Mouse (Mus musculus) frontal cortex, postnatal 36 days (tissue): ENCODE results near the gene Btd.
"Not testable (repeated sequence)": the region's sequence is repeated elsewhere in the genome, so short reads cannot be mapped to it uniquely, and the experiment has no call there.

Source experiments
- DNase-seq, 2 experiments: peaks; one replicate each; pipeline ENCODE4 v3.0.0; 2022; ENCODE audit warnings: low spot score in 2 of 2

Btd gene

GRCm38 (mm10) chr14:31640890-31641505 is at the start of gene Btd, which contains the start of gene Hacl1:
TSS of gene Btd (plus strand) at chr14:31641028.
TSS of gene Hacl1 (minus strand) at chr14:31641286.
- peak; percentile 86 to 89 for DNase-seq

- DNase-seq = no peak
Observed at GRCm38 (mm10) chr14:31591243-31591642, 49.6 kb upstream of the Btd start, which contains the start of gene Colq. TSS of gene Colq (minus strand) at chr14:31591343.

- no peak for DNase-seq
Observed at GRCm38 (mm10) chr14:31593036-31593435, 47.8 kb upstream of the Btd start.

GRCm38 (mm10) chr14:31594693-31595092 is 46.1 kb upstream of the Btd start:
- DNase-seq = no peak

GRCm38 (mm10) chr14:31596408-31596807 is 44.4 kb upstream of the Btd start:
- no peak for DNase-seq

- no peak for DNase-seq
Observed at GRCm38 (mm10) chr14:31597446-31597845, 43.4 kb upstream of the Btd start.

GRCm38 (mm10) chr14:31601908-31602615 is 38.8 kb upstream of the Btd start:
- no peak for DNase-seq

- DNase-seq = not testable (repeated sequence)
Observed at GRCm38 (mm10) chr14:31602616-31602979, 38.2 kb upstream of the Btd start.

DNA sequence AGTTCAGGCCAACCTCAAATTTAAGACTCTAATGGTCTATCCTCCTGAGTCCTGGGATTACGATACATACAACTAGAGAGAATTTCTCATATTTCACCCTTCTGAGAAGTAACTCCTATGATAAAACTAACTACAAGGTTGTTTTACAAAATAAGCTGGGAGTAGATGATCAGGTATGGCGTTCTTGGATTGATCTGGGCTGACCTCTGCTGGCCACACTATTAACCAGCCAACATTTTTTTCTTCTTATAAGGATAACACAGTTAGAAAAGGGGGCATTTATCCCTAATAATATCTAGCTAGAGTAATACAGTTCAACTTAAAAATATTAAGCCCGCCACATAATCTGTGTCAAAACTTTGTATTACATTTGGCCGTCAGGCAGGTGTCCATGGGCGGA is 35.9 kb upstream of the Btd start:
- peak in 1 of 2 experiments; percentile 13 for DNase-seq

DNA sequence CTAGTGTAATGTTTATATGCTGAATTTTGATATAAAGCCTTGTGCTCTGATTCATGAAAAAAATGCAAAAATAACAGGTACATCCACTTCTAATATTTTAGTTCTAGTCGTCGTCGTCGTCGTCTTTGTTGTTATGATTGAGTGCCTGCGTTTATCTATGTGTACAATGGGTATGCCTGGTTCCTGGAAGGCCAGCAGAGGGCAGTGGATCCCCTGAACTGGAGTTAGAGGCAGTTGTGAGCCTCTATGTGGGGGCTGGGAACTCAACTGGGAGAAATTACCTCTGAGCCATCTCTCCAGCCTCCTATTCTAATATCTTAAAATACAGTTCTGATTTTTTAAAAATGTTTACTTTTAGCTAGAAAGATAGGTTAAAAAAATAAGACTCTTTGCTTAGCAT is 35.3 kb upstream of the Btd start:
- no peak for DNase-seq

DNA sequence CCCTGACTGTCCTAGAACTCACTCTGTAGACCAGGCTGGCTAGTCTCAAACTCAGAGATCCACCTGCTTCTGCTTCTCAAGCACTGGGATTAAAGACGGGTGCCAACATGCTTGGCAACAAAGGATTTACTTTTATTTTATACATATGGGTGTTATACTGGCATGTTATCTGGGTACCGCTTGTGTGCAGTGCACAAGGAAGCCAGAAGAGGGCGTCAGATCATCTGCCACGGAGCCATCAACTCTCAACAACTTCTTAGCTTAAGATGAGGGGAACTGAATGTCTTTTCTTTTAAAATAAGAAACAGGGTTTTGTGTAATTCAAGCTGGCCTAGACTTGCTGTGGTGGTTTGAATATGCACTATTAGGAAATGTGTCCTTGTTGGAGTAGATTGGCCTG is 28.8 kb upstream of the Btd start:
- no peak for DNase-seq

GRCm38 (mm10) chr14:31613671-31614070 is 27.2 kb upstream of the Btd start:
- no peak for DNase-seq

- DNase-seq = peak in 1 of 2 experiments; percentile 50
Observed at GRCm38 (mm10) chr14:31617204-31617603, 23.6 kb upstream of the Btd start.

GRCm38 (mm10) chr14:31617997-31618396 is 22.8 kb upstream of the Btd start:
- no peak for DNase-seq

GRCm38 (mm10) chr14:31620591-31621223 is 20.1 kb upstream of the Btd start:
- DNase-seq = no peak

DNA sequence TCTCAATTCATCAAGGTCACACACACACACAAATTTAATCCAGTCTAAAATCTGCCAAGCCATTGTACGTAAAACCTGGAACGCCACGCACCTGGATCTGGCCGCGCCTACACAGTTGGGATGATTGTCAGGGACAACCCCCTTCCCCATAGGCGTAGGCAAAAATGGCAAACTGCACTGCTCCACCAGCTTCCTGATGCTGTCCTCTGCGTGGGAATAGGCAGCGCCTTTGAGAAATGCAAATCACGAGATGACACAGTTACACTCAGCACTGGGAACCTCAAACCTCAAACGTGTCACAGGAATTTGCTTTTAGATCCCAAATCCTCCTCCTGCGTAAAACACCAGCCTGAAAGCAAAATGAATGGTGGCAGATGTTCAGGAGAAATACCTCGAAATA is 18.1 kb upstream of the Btd start:
- peak; percentile 53 to 73 for DNase-seq

DNA sequence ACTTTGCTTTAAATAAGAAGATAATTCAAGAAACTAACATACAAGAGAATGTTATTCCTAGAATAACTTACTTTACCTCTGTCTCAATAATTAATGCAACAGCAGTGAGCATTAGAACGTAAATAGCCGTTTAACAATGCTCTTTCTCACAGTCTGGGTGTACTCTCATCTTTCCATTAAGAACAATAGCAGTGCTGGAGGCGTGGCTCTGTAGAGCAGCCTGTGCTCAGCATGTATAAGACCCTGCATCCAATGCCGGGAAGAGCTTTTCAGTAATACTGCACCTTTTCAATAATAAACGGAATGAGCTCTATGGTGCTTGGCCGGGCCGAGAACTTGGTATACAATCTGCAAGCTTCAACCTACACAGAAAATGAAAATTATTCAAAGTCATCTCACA is 10.2 kb upstream of the Btd start:
- DNase-seq = no peak

GRCm38 (mm10) chr14:31640346-31640889 is 410 bp upstream of the Btd start, which contains the start of gene Gm49387:
TSS of gene Gm49387 (minus strand) at chr14:31640878.
- DNase-seq = no peak

DNA sequence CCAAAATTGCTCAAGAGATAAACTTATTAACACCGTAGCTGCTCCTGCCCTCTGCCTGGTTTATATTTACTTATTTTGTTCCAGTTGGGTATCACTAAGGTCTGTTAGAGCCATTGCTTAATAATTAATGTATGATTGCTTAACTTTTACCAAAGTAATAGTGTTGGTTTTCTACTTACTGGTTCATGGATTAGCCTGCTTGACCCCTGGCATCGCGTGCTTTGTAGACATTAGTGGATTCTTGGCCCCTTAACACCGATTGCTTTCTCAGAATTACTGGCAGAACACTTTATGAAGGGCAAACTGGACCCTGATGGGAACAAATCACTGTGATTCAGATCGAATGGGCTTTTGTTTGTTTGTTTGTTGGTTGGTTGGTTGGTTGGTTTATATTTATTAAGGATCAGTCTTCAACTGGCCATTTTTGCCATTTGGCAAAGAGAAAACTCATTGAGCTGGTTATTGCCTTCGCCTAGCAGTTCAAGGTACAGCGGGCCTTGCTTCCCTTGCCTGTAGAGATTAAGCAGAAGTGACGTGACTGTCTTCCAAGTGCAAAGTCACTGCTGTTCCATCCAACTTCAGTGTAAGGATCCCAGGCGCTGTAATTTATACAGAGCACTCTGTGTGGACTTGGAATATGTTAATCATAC is 803 bp downstream of the Btd start:
- no peak for DNase-seq

GRCm38 (mm10) chr14:31644183-31644830 is 3.5 kb downstream of the Btd start:
- no peak for DNase-seq

- DNase-seq = no peak
Observed at GRCm38 (mm10) chr14:31644931-31645547, 4.2 kb downstream of the Btd start.
